Mouse (Mus musculus): ENCODE measurements around the gene Spsb4.

Spsb4 gene

DNA sequence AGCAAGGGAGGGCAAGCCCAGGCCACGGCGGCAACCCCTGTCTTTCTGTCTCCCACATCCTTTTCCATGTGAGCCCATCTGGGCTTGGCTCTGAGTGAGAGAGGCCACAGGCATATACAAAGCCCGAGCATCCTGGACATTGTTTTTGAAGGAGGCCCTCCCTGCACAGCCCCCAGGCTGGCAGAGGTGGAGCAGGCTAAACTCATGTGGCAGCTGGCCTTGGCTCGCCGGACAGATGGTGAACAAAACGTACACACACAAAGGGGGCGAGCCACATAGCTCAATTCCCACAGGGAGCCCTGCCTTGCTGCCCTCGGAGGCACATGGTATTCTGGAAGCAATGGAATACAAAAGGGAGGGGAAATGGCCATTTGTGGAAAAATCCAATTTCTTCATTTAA lies 32.5 kb upstream of the Spsb4 start:
- no peak for TF ChIP-seq NANOG (IDR thresholded peaks at IDR 0.05; ENCODE audit: borderline replicate concordance, low read length)
- no peak for TF ChIP-seq POU5F1 (IDR thresholded peaks at IDR 0.05; ENCODE audit: borderline replicate concordance, low read length)
- TF ChIP-seq CTCF (conservative IDR thresholded peaks at IDR 0.05; ENCODE audit: low read length) = no peak

GRCm38 (mm10) chr9:97046240-97046639 lies 27.6 kb upstream of the Spsb4 start:
- no peak overlapping the region for H3K4me3 ChIP-seq (replicated peaks; ENCODE audit: low read length)
- peaks cover 3% of the 10 kb centered on the region for H3K4me1 ChIP-seq (replicated peaks; ENCODE audit: low read depth, low read length)
- no peaks in the 10 kb centered on the region for H3K27me3 ChIP-seq (ENCODE audit: insufficient read depth, low read length)
- peaks cover 29% of the 10 kb centered on the region for H3K9me3 ChIP-seq (ENCODE audit: low read length)
- TF ChIP-seq NANOG (IDR thresholded peaks at IDR 0.05; ENCODE audit: borderline replicate concordance, low read length) = no peak
- H3K36me3 ChIP-seq (ENCODE audit: insufficient read depth, low read length) = no peaks in the 10 kb centered on the region

More for the DNA sequence above, 32.5 kb upstream of the Spsb4 start:
- peaks cover 23% of the 10 kb centered on the region for H3K4me1 ChIP-seq (replicated peaks; ENCODE audit: low read depth, low read length)
- no peaks in the 10 kb centered on the region for H3K36me3 ChIP-seq (ENCODE audit: insufficient read depth, low read length)
- no peak overlapping the region for H3K4me3 ChIP-seq (replicated peaks; ENCODE audit: low read length)
- H3K27me3 ChIP-seq (ENCODE audit: insufficient read depth, low read length) = peaks cover 8% of the 10 kb centered on the region; the same call in 1 of the 2 replicates
- peaks cover 17% of the 10 kb centered on the region for H3K9me3 ChIP-seq (ENCODE audit: low read length)

- Histone ChIP-seq H3K36me3 (ENCODE audit: insufficient read depth, low read length) (no peaks in the 10 kb centered on the region), H3K4me1 (replicated peaks; ENCODE audit: low read depth, low read length) (no peaks in the 10 kb centered on the region), H3K27me3 (ENCODE audit: insufficient read depth, low read length) (no peaks in the 10 kb centered on the region), H3K9me3 (ENCODE audit: low read length) (peaks cover 17% of the 10 kb centered on the region), H3K4me3 (replicated peaks; ENCODE audit: low read length) (no peak overlapping the region)
- TF ChIP-seq POU5F1 (IDR thresholded peaks at IDR 0.05; ENCODE audit: borderline replicate concordance, low read length) (no peak), CTCF (conservative IDR thresholded peaks at IDR 0.05; ENCODE audit: low read length) (no peak)
Observed at GRCm38 (mm10) chr9:97041633-97042032, 23.0 kb upstream of the Spsb4 start.

GRCm38 (mm10) chr9:97038010-97038409 lies 19.4 kb upstream of the Spsb4 start:
- no peaks in the 10 kb centered on the region for H3K4me1 ChIP-seq (replicated peaks; ENCODE audit: low read depth, low read length)
- H3K9me3 ChIP-seq (ENCODE audit: low read length) = no peaks in the 10 kb centered on the region
- H3K4me3 ChIP-seq (replicated peaks; ENCODE audit: low read length) = no peak overlapping the region
- no peaks in the 10 kb centered on the region for H3K36me3 ChIP-seq (ENCODE audit: insufficient read depth, low read length)
- no peak for TF ChIP-seq POU5F1 (IDR thresholded peaks at IDR 0.05; ENCODE audit: borderline replicate concordance, low read length)
- no peak for TF ChIP-seq CTCF (conservative IDR thresholded peaks at IDR 0.05; ENCODE audit: low read length)
- no peak for TF ChIP-seq NANOG (IDR thresholded peaks at IDR 0.05; ENCODE audit: borderline replicate concordance, low read length)
- H3K27me3 ChIP-seq (ENCODE audit: insufficient read depth, low read length) = no peaks in the 10 kb centered on the region

GRCm38 (mm10) chr9:97036656-97037055 lies 18.0 kb upstream of the Spsb4 start:
- no peaks in the 10 kb centered on the region for H3K27me3 ChIP-seq (ENCODE audit: insufficient read depth, low read length)
- no peaks in the 10 kb centered on the region for H3K36me3 ChIP-seq (ENCODE audit: insufficient read depth, low read length)
- no peaks in the 10 kb centered on the region for H3K4me1 ChIP-seq (replicated peaks; ENCODE audit: low read depth, low read length)
- H3K4me3 ChIP-seq (replicated peaks; ENCODE audit: low read length) = no peak overlapping the region
- TF ChIP-seq POU5F1 (IDR thresholded peaks at IDR 0.05; ENCODE audit: borderline replicate concordance, low read length) (no peak), NANOG (IDR thresholded peaks at IDR 0.05; ENCODE audit: borderline replicate concordance, low read length) (no peak), CTCF (conservative IDR thresholded peaks at IDR 0.05; ENCODE audit: low read length) (no peak)
- H3K9me3 ChIP-seq (ENCODE audit: low read length) = no peaks in the 10 kb centered on the region

DNA sequence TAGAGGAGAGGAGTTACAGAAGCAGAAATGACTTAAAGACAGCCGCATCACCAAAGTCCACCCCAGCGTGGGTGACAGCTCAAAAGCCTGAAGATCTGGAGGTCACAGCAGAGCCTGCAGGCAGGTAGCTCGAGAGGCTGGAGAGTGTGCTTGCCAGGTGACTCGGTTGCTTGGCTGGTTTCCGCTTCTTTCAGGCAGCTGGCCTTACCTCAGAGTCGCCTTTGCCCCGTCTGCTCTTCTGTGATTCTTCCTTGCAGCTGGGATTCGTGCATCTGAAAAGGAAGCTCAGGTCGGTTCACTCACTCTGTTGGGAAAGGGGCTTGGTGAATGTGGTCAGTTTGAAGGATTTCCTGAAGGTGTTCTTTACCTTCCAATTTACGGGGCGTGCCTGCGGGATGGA lies 8.7 kb upstream of the Spsb4 start:
- H3K4me1 ChIP-seq (replicated peaks; ENCODE audit: low read depth, low read length) = peaks cover 22% of the 10 kb centered on the region
- no peak overlapping the region for H3K4me3 ChIP-seq (replicated peaks; ENCODE audit: low read length)
- H3K36me3 ChIP-seq (ENCODE audit: insufficient read depth, low read length) = no peaks in the 10 kb centered on the region
- peaks cover 4% of the 10 kb centered on the region; the same call in 1 of the 2 replicates for H3K27me3 ChIP-seq (ENCODE audit: insufficient read depth, low read length)
- TF ChIP-seq NANOG (IDR thresholded peaks at IDR 0.05; ENCODE audit: borderline replicate concordance, low read length) (no peak), CTCF (conservative IDR thresholded peaks at IDR 0.05; ENCODE audit: low read length) (no peak), POU5F1 (IDR thresholded peaks at IDR 0.05; ENCODE audit: borderline replicate concordance, low read length) (no peak)
- H3K9me3 ChIP-seq (ENCODE audit: low read length) = peaks cover 10% of the 10 kb centered on the region

- Histone ChIP-seq H3K4me1 (replicated peaks; ENCODE audit: low read depth, low read length) (peaks cover 24% of the 10 kb centered on the region), H3K4me3 (replicated peaks; ENCODE audit: low read length) (no peak overlapping the region), H3K9me3 (ENCODE audit: low read length) (peaks cover 10% of the 10 kb centered on the region), H3K27me3 (ENCODE audit: insufficient read depth, low read length) (peaks cover 10% of the 10 kb centered on the region), H3K36me3 (ENCODE audit: insufficient read depth, low read length) (no peaks in the 10 kb centered on the region)
- TF ChIP-seq POU5F1 (IDR thresholded peaks at IDR 0.05; ENCODE audit: borderline replicate concordance, low read length) (no peak), NANOG (IDR thresholded peaks at IDR 0.05; ENCODE audit: borderline replicate concordance, low read length) (no peak), CTCF (conservative IDR thresholded peaks at IDR 0.05; ENCODE audit: low read length) (no peak)
Observed at GRCm38 (mm10) chr9:97026006-97026405, 7.4 kb upstream of the Spsb4 start.

DNA sequence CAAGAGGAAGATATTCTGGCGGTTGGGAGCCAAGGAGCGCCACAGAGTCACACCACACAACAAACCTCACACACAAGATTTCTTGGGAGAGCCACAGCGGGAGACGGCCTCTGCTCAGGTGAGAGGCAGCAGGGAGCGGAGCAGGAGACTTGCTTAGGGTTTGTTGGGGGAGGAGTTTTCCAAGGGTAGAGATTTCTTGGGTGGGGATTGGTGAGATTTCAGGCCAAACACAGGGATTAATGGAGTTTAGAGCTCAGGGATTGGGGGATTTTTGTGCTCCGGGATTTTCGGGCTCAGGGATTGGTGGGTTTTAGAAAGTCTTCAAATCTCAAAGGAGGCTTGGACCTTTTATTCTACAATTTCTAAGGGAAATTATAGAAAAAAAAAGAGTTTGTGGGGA lies 5.8 kb upstream of the Spsb4 start:
- Histone ChIP-seq H3K9me3 (ENCODE audit: low read length) (peaks cover 10% of the 10 kb centered on the region), H3K4me3 (replicated peaks; ENCODE audit: low read length) (0 out of 2 replicates have a peak overlapping the region, but pooled peaks have one; percentile 11), H3K36me3 (ENCODE audit: insufficient read depth, low read length) (no peaks in the 10 kb centered on the region), H3K27me3 (ENCODE audit: insufficient read depth, low read length) (peaks cover 21% of the 10 kb centered on the region), H3K4me1 (replicated peaks; ENCODE audit: low read depth, low read length) (peaks cover 26% of the 10 kb centered on the region)
- TF ChIP-seq NANOG (IDR thresholded peaks at IDR 0.05; ENCODE audit: borderline replicate concordance, low read length) (no peak), POU5F1 (IDR thresholded peaks at IDR 0.05; ENCODE audit: borderline replicate concordance, low read length) (no peak), CTCF (conservative IDR thresholded peaks at IDR 0.05; ENCODE audit: low read length) (no peak)

DNA sequence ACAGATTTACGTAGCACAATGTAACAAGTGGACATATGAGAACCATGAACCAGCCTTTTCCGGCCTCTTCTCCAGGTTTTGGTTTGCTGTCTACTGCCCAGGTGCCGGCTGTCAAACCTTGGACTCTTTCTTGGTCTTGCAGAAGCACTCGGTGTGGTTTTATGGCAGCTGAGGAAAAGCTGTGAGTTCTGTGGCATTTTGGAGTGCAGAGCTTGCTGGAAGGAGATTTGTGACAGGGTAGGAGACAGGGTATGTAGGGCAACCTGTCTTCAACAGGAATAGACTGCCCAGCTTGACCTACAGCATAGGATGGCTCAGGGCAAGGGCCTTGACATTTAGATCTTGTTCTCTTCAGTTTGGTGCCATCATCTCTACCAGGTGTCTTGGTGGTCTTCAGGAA lies 4.3 kb upstream of the Spsb4 start:
- Histone ChIP-seq H3K4me3 (replicated peaks; ENCODE audit: low read length) (no peak overlapping the region), H3K27me3 (ENCODE audit: insufficient read depth, low read length) (peaks cover 37% of the 10 kb centered on the region), H3K9me3 (ENCODE audit: low read length) (peaks cover 10% of the 10 kb centered on the region), H3K36me3 (ENCODE audit: insufficient read depth, low read length) (no peaks in the 10 kb centered on the region), H3K4me1 (replicated peaks; ENCODE audit: low read depth, low read length) (peaks cover 26% of the 10 kb centered on the region)
- TF ChIP-seq POU5F1 (IDR thresholded peaks at IDR 0.05; ENCODE audit: borderline replicate concordance, low read length) (no peak), CTCF (conservative IDR thresholded peaks at IDR 0.05; ENCODE audit: low read length) (no peak), NANOG (IDR thresholded peaks at IDR 0.05; ENCODE audit: borderline replicate concordance, low read length) (no peak)

Measured in E14TG2a.4 (cell line).